Mouse (Mus musculus) stomach, postnatal 0 days (tissue): ENCODE measurements around the gene Scn9a. TPM values are rescaled to one million over a fixed set of nuclear protein-coding genes. Genes with fewer than 3 reads are reported as not detected.

Source experiments
- ATAC-seq: fragments of 200-750 bp; cut with Nextera tagmentation; 2 replicates; pipeline ENCODE4 v1.8.0; 2017; ENCODE audit not compliant: low FRiP score, low TSS enrichment
- DNase-seq: peaks from one replicate; pipeline ENCODE4 v3.0.0-alpha.2; 2016; ENCODE audit warnings: low spot score
- H3K27ac ChIP-seq: fragments of 300-500 bp; sonication (generic); replicated peaks from 2 replicates; pipeline ENCODE4 v1.5.1; 2014; ENCODE audit warnings: mild to moderate bottlenecking, control low read depth
- H3K27me3 ChIP-seq: fragments of 300-500 bp; sonication (generic); 2 replicates; pipeline ENCODE4 v1.6.1; 2014; ENCODE audit warnings: low read length; ENCODE audit not compliant: control insufficient read depth, insufficient read depth
- H3K36me3 ChIP-seq: fragments of 300-500 bp; sonication (generic); 2 replicates; pipeline ENCODE4 v1.6.1; 2014; ENCODE audit warnings: low read length, mixed read lengths; ENCODE audit not compliant: control insufficient read depth, insufficient read depth
- H3K4me1 ChIP-seq: fragments of 300-500 bp; sonication (generic); replicated peaks from 2 replicates; pipeline ENCODE4 v1.6.1; 2014; ENCODE audit warnings: antibody characterized with exemption; ENCODE audit not compliant: control insufficient read depth, insufficient read depth
- H3K4me2 ChIP-seq: fragments of 300-500 bp; sonication (generic); replicated peaks from 2 replicates; pipeline ENCODE4 v1.6.1; 2014; ENCODE audit warnings: low read depth, mild to moderate bottlenecking, control low read depth, moderate library complexity
- H3K4me3 ChIP-seq: fragments of 300-500 bp; sonication (generic); 2 replicates; pipeline ENCODE4 v1.5.1; 2014; ENCODE audit warnings: low read depth, low read length, control low read depth
- H3K9ac ChIP-seq: fragments of 300-500 bp; sonication (generic); 2 replicates; pipeline ENCODE4 v1.6.1; 2014; ENCODE audit warnings: mild to moderate bottlenecking, low read length, control low read depth, mixed read lengths
- H3K9me3 ChIP-seq: fragments of 300-500 bp; sonication (generic); 2 replicates; pipeline ENCODE4 v1.6.1; 2016; ENCODE audit warnings: low read length; ENCODE audit not compliant: control insufficient read depth
- CTCF ChIP-seq: IDR thresholded peaks from 2 replicates; pipeline ENCODE4 v1.5.1; 2016; ENCODE audit warnings: antibody characterized with exemption, low read depth, mild to moderate bottlenecking, moderate library complexity
- EP300 ChIP-seq: optimal IDR thresholded peaks from 2 replicates; pipeline ENCODE3; 2016; ENCODE audit warnings: antibody characterized with exemption
- WGBS: fragments of 180-500 bp; shearing (Covaris S2); extraction: QIAGEN DNeasy Blood & Tissue Kit; methylation state at CpG from one replicate; pipeline ENCODE4 v1.1.7; 2014; 5-methylcytosine and 5-hydroxymethylcytosine counted together
- polyA plus RNA-seq: library from polyadenylated mRNA; unstranded; fragments of >200 nt; fragmentation: Nextera tagmentation; extraction: Ambion mirVana; gene quantifications from 2 replicates; pipeline ENCODE4 v1.2.1, GENCODE M21; 2015

Gene Scn9a
- polyA plus RNA-seq, 1 experiment from 2014 or later, result 0.62 TPM

- no peak overlapping the region for H3K9ac ChIP-seq
- DNase-seq (no peak), ATAC-seq (no peak)
- no peak overlapping the region for H3K4me2 ChIP-seq
- no peak for TF ChIP-seq CTCF
- no peak for TF ChIP-seq EP300
- no peaks in the 10 kb centered on the region for H3K4me1 ChIP-seq
- no peaks in the 10 kb centered on the region for H3K9me3 ChIP-seq
- 64% methylated on average over 7 of the region's 7 CpGs for WGBS
- no peak overlapping the region for H3K4me3 ChIP-seq
- no peaks in the 10 kb centered on the region for H3K27me3 ChIP-seq
- no peaks in the 10 kb centered on the region for H3K36me3 ChIP-seq
- no peak overlapping the region for H3K27ac ChIP-seq
Observed at GRCm38 (mm10) chr2:66611091-66611490, 23.7 kb downstream of the Scn9a start.

DNA sequence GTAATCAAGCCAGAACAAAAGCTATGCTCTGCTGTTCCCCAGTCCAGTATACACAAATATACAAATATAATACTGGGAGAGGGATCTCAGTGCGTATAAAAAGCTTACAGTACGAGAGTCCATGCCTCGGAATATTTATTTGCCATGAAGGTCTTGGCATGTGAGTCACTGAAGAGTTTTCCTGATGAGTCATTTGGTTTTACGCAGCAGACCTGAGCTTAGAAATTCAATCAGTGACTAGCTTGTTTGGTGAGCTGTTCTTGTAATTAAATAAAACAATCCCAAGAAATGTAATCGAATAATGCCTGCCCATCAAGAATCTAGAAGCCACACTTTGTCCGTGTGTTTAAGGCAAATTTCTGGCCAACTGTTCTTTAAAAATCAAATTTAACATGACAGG is 37.4 kb downstream of the Scn9a start:
- Histone ChIP-seq H3K27me3 (no peaks in the 10 kb centered on the region), H3K9me3 (no peaks in the 10 kb centered on the region), H3K9ac (no peak overlapping the region), H3K27ac (no peak overlapping the region), H3K36me3 (no peaks in the 10 kb centered on the region), H3K4me3 (no peak overlapping the region), H3K4me1 (no peaks in the 10 kb centered on the region), H3K4me2 (no peak overlapping the region)
- DNase-seq, result no peak
- WGBS, result 45% methylated on average over 6 of the region's 6 CpGs
- TF ChIP-seq CTCF (no peak), EP300 (no peak)
- no peak for ATAC-seq

- ATAC-seq (no peak), DNase-seq (no peak)
- H3K36me3 ChIP-seq, result no peaks in the 10 kb centered on the region
- H3K9ac ChIP-seq, result no peak overlapping the region
- no peak overlapping the region for H3K4me2 ChIP-seq
- no peak overlapping the region for H3K4me3 ChIP-seq
- H3K27ac ChIP-seq, result no peak overlapping the region
- no peaks in the 10 kb centered on the region for H3K4me1 ChIP-seq
- WGBS, result 38% methylated on average over 5 of the region's 5 CpGs
- no peaks in the 10 kb centered on the region for H3K9me3 ChIP-seq
- no peak for TF ChIP-seq CTCF
- TF ChIP-seq EP300, result no peak
- no peaks in the 10 kb centered on the region for H3K27me3 ChIP-seq
Observed at GRCm38 (mm10) chr2:66596145-66596544, 38.6 kb downstream of the Scn9a start.

- ATAC-seq (no peak), DNase-seq (no peak)
- Histone ChIP-seq H3K27ac (no peak overlapping the region), H3K4me3 (no peak overlapping the region), H3K27me3 (no peaks in the 10 kb centered on the region), H3K4me2 (no peak overlapping the region), H3K4me1 (no peaks in the 10 kb centered on the region), H3K9ac (no peak overlapping the region), H3K9me3 (no peaks in the 10 kb centered on the region), H3K36me3 (no peaks in the 10 kb centered on the region)
- whole genome bisulfite sequencing, result 61% methylated on average over 3 of the region's 3 CpGs
- no peak for TF ChIP-seq CTCF
Observed at GRCm38 (mm10) chr2:66590151-66590550, 44.6 kb downstream of the Scn9a start.

GRCm38 (mm10) chr2:66580026-66580808 is 54.5 kb downstream of the Scn9a start:
- no peaks in the 10 kb centered on the region for H3K9me3 ChIP-seq
- no peak overlapping the region for H3K4me2 ChIP-seq
- H3K4me1 ChIP-seq, result no peaks in the 10 kb centered on the region
- TF ChIP-seq CTCF (no peak), EP300 (no peak)
- H3K27ac ChIP-seq, result no peak overlapping the region
- H3K9ac ChIP-seq, result no peak overlapping the region
- H3K36me3 ChIP-seq, result no peaks in the 10 kb centered on the region
- no peak overlapping the region for H3K4me3 ChIP-seq
- ATAC-seq (no peak), DNase-seq (no peak)
- no peaks in the 10 kb centered on the region for H3K27me3 ChIP-seq
- 64% methylated on average over 5 of the region's 5 CpGs for WGBS

DNA sequence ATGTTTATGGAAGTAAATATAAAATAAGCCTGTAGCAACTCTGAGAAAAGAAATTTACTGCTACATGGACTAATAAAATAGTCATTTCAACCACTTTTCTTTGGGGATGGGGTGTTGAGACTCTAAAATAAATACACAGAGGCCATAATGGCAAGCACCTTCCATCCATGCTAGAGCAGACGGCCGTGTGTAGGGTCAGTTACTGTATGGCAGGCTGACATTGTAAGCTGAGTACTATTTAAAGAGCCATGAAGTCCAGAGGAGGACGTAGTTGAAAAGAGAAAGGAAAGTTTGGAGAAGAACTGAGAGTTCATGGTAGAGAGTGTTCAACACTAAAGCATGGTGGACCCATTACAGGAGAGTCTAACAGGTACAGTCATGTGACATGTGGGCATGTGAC is 86.5 kb downstream of the Scn9a start:
- DNase-seq (no peak), ATAC-seq (no peak)
- H3K27ac ChIP-seq, result no peak overlapping the region
- no peak overlapping the region for H3K9ac ChIP-seq
- no peaks in the 10 kb centered on the region for H3K27me3 ChIP-seq
- H3K9me3 ChIP-seq, result no peaks in the 10 kb centered on the region
- H3K4me1 ChIP-seq, result no peaks in the 10 kb centered on the region
- H3K36me3 ChIP-seq, result no peaks in the 10 kb centered on the region
- no peak overlapping the region for H3K4me2 ChIP-seq
- 72% methylated on average over 3 of the region's 3 CpGs for WGBS
- H3K4me3 ChIP-seq, result no peak overlapping the region
- TF ChIP-seq CTCF, result no peak
- TF ChIP-seq EP300, result no peak
